Mouse (Mus musculus) spleen, adult 2 months (tissue): Measurements from ENCODE around the gene Pde4d.

ENCODE experiments used
- CTCF ChIP-seq: fragments of 200-500 bp; IDR thresholded peaks from 2 replicates; pipeline ENCODE4 v1.5.1; 2011; ENCODE audit warnings: mild to moderate bottlenecking, inconsistent platforms; ENCODE audit not compliant: insufficient read depth, insufficient read length, insufficient replicate concordance; ENCODE audit errors: extremely low read depth
- POLR2A ChIP-seq: fragments of 200-500 bp; IDR thresholded peaks from 2 replicates; pipeline ENCODE4 v1.6.1; 2011; ENCODE audit warnings: low read depth, low read length, inconsistent platforms

GRCm38 (mm10) chr13:109230335-109230987 is 780.7 kb downstream of the Pde4d start:
- no peak for TF ChIP-seq CTCF
- TF ChIP-seq POLR2A = no peak
